Mouse (Mus musculus) liver, adult 2 months (tissue): ENCODE measurements at regions not wholly inside any gene's neighbourhood (a gene's known extent, or its start where the extent isn't known, plus 50 kb on each side); places are given as distances from the start of the nearest gene placed in this dataset.

Source experiments
- CTCF ChIP-seq: fragments of 200-500 bp; IDR thresholded peaks from 2 replicates; pipeline ENCODE4 v1.5.1; 2011; ENCODE audit warnings: low read depth, low read length, control low read depth
- POLR2A ChIP-seq: fragments of 200-500 bp; IDR thresholded peaks from 2 replicates; pipeline ENCODE4 v1.6.1; 2011; ENCODE audit warnings: low read length, control low read depth; ENCODE audit not compliant: insufficient read depth; ENCODE audit errors: extremely low read depth

DNA sequence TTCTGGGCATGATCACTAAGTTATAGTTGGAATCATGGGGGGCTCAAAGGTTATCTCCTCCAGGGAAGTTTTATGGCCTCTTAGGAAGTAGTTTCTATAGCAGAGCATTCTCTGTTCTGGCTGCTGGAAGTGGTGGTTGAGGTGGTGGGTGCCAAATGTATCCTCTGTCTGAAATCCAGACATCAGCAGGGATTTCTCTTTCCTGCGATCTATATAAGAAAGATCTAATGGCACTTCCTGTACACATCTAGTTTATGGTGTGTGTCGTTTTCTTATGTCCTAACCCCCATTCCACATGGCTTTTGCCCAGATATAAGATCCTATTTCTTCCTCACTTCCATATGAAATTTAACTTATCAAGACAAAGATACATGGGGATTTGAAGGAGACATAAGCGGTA, 300.1 kb upstream of the Frg1 start:
- TF ChIP-seq POLR2A (no peak), CTCF (no peak)
